Mouse (Mus musculus): ENCODE measurements around the gene Ccdc146.

GRCm38 (mm10) chr5:21395205-21395840 is 29.2 kb downstream of the Ccdc146 start:
- TF ChIP-seq POLR2A (IDR thresholded peaks at IDR 0.05; ENCODE audit: low read depth, low read length) (no peak), CTCF (IDR thresholded peaks at IDR 0.05; ENCODE audit: extremely low read depth, insufficient read length, insufficient replicate concordance, low read depth, low read length) (no peak)
